Mouse (Mus musculus) CD4-positive naive resting alpha-beta T cell, adult 76 days (primary cell): Measurements from ENCODE around the gene Pmch. TPM values are rescaled to one million over a fixed set of nuclear protein-coding genes. Genes with fewer than 3 reads are reported as not detected.

Source experiments
- total RNA-seq: library from RNA; stranded (reverse); gene quantifications from one replicate; pipeline ENCODE4 v1.2.4, GENCODE M21; 2023

The Pmch gene
- not detected for total RNA-seq

DNA sequence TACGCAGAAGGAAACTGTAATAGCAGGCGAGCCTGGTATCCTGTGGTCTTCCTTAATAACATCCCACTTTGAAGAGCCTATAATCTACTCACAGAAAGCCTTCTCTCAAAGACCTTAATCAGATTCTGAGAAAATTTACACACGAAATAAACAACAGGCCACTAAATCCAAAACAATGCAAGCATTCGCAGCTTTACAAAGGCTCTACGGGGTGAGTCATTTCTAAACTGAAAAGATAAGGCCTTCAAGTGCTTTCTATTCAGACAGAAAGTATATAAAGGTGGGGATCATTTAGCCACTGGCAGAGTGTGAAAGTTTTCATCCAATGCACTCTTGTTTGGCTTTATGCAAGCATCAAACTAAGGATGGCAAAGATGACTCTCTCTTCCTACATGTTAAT, at the start of gene Pmch:
TSS of gene Pmch (plus strand) at position 301 of the 400 bp plus-strand sequence.

Other genes starting within 250 kb of the Pmch start
- 3.5 TPM for gene Igf1, start 232.8 kb upstream of the Pmch start, total RNA-seq
- not detected for gene Parpbp, start 55.9 kb downstream of the Pmch start, total RNA-seq
- 4.8 TPM for gene Nup37, start 55.9 kb downstream of the Pmch start, total RNA-seq
- gene Washc3, start 110.0 kb downstream of the Pmch start, total RNA-seq, result 55.6 TPM